Mouse (Mus musculus): Measurements from ENCODE around the gene Fam166b. TPM values are rescaled to one million over a fixed set of nuclear protein-coding genes. Genes with fewer than 3 reads are reported as not detected.

Gene Fam166b
- polyA plus RNA-seq, 2 experiments, result not detected

- 75% methylated on average over 10 of the region's 10 CpGs for WGBS (ENCODE audit: insufficient replicate concordance)
- no peak overlapping the region for H3K4me3 ChIP-seq (ENCODE audit: insufficient read depth in 1 of 2, low read depth in 2 of 2, low read length in 2 of 2)
- no peak for ATAC-seq (ENCODE audit: insufficient read depth)
- no peak overlapping the region for H3K27ac ChIP-seq
- H3K4me2 ChIP-seq (ENCODE audit: low read depth), result no peak overlapping the region
- H3K9ac ChIP-seq (replicated peaks), result no peak overlapping the region
- no peak for DNase-seq (ENCODE audit: low read depth in 3 of 3, low spot score in 3 of 3)
- H3K27me3 ChIP-seq (ENCODE audit: control insufficient read depth, insufficient read depth, low read length), result no peaks in the 10 kb centered on the region
- H3K4me1 ChIP-seq (replicated peaks; ENCODE audit: control insufficient read depth in 2 of 2, insufficient read depth in 2 of 2, low read length in 1 of 2), result no peaks in the 10 kb centered on the region
- H3K9me3 ChIP-seq (ENCODE audit: control insufficient read depth, low read length), result no peaks in the 10 kb centered on the region
- no peaks in the 10 kb centered on the region for H3K36me3 ChIP-seq (replicated peaks; ENCODE audit: control insufficient read depth, insufficient read depth, low read depth)
- TF ChIP-seq EP300 (IDR thresholded peaks at IDR 0.05; ENCODE audit: low read depth), result no peak
- TF ChIP-seq CTCF (IDR thresholded peaks at IDR 0.05; ENCODE audit: low read depth), result no peak
Measured at GRCm38 (mm10) chr4:43470301-43470700, 41.4 kb upstream of the Fam166b start.

- TF ChIP-seq CTCF (IDR thresholded peaks at IDR 0.05; ENCODE audit: low read depth) (no peak), EP300 (IDR thresholded peaks at IDR 0.05; ENCODE audit: low read depth) (no peak)
- Histone ChIP-seq H3K4me1 (replicated peaks; ENCODE audit: control insufficient read depth in 2 of 2, insufficient read depth in 2 of 2, low read length in 1 of 2) (no peaks in the 10 kb centered on the region), H3K27ac (no peak overlapping the region), H3K27me3 (ENCODE audit: control insufficient read depth, insufficient read depth, low read length) (no peaks in the 10 kb centered on the region), H3K36me3 (replicated peaks; ENCODE audit: control insufficient read depth, insufficient read depth, low read depth) (no peaks in the 10 kb centered on the region), H3K9me3 (ENCODE audit: control insufficient read depth, low read length) (no peaks in the 10 kb centered on the region), H3K9ac (replicated peaks) (no peak overlapping the region), H3K4me3 (ENCODE audit: insufficient read depth in 1 of 2, low read depth in 2 of 2, low read length in 2 of 2) (no peak overlapping the region), H3K4me2 (ENCODE audit: low read depth) (no peak overlapping the region)
- ATAC-seq (ENCODE audit: insufficient read depth) (no peak), DNase-seq (ENCODE audit: low read depth in 3 of 3, low spot score in 3 of 3) (no peak)
- WGBS (ENCODE audit: insufficient replicate concordance), result 73% methylated on average over 7 of the region's 7 CpGs
Measured at GRCm38 (mm10) chr4:43466872-43467271, 37.9 kb upstream of the Fam166b start.

- Histone ChIP-seq H3K36me3 (replicated peaks; ENCODE audit: control insufficient read depth, insufficient read depth, low read depth) (no peaks in the 10 kb centered on the region), H3K27ac (no peak overlapping the region), H3K4me3 (ENCODE audit: insufficient read depth in 1 of 2, low read depth in 2 of 2, low read length in 2 of 2) (no peak overlapping the region), H3K4me2 (ENCODE audit: low read depth) (no peak overlapping the region), H3K9ac (replicated peaks) (no peak overlapping the region), H3K4me1 (replicated peaks; ENCODE audit: control insufficient read depth in 2 of 2, insufficient read depth in 2 of 2, low read length in 1 of 2) (no peaks in the 10 kb centered on the region), H3K27me3 (ENCODE audit: control insufficient read depth, insufficient read depth, low read length) (no peaks in the 10 kb centered on the region), H3K9me3 (ENCODE audit: control insufficient read depth, low read length) (no peaks in the 10 kb centered on the region)
- ATAC-seq (ENCODE audit: insufficient read depth) (no peak), DNase-seq (ENCODE audit: low read depth in 3 of 3, low spot score in 3 of 3) (no peak)
- WGBS (ENCODE audit: insufficient replicate concordance), result 48% methylated on average over 6 of the region's 6 CpGs
- TF ChIP-seq EP300 (IDR thresholded peaks at IDR 0.05; ENCODE audit: low read depth) (no peak), CTCF (IDR thresholded peaks at IDR 0.05; ENCODE audit: low read depth) (no peak)
Measured at GRCm38 (mm10) chr4:43465935-43466334, 37.0 kb upstream of the Fam166b start.

GRCm38 (mm10) chr4:43463102-43463501 lies 34.2 kb upstream of the Fam166b start:
- no peak overlapping the region for H3K4me3 ChIP-seq (ENCODE audit: insufficient read depth in 1 of 2, low read depth in 2 of 2, low read length in 2 of 2)
- H3K9me3 ChIP-seq (ENCODE audit: control insufficient read depth, low read length), result no peaks in the 10 kb centered on the region
- no peak overlapping the region for H3K4me2 ChIP-seq (ENCODE audit: low read depth)
- no peak for TF ChIP-seq CTCF (IDR thresholded peaks at IDR 0.05; ENCODE audit: low read depth)
- TF ChIP-seq EP300 (IDR thresholded peaks at IDR 0.05; ENCODE audit: low read depth), result no peak
- no peaks in the 10 kb centered on the region for H3K27me3 ChIP-seq (ENCODE audit: control insufficient read depth, insufficient read depth, low read length)
- H3K4me1 ChIP-seq (replicated peaks; ENCODE audit: control insufficient read depth in 2 of 2, insufficient read depth in 2 of 2, low read length in 1 of 2), result no peaks in the 10 kb centered on the region
- 45% methylated on average over 5 of the region's 5 CpGs for WGBS (ENCODE audit: insufficient replicate concordance)
- DNase-seq (ENCODE audit: low read depth in 3 of 3, low spot score in 3 of 3), result no peak
- H3K36me3 ChIP-seq (replicated peaks; ENCODE audit: control insufficient read depth, insufficient read depth, low read depth), result no peaks in the 10 kb centered on the region
- no peak for ATAC-seq (ENCODE audit: insufficient read depth)
- H3K9ac ChIP-seq (replicated peaks), result no peak overlapping the region
- H3K27ac ChIP-seq, result no peak overlapping the region

GRCm38 (mm10) chr4:43457124-43457523 lies 28.2 kb upstream of the Fam166b start:
- no peaks in the 10 kb centered on the region for H3K36me3 ChIP-seq (replicated peaks; ENCODE audit: control insufficient read depth, insufficient read depth, low read depth)
- H3K4me2 ChIP-seq (ENCODE audit: low read depth), result no peak overlapping the region
- 26% methylated on average over 8 of the region's 8 CpGs for WGBS (ENCODE audit: insufficient replicate concordance)
- no peak for DNase-seq (ENCODE audit: low read depth in 3 of 3, low spot score in 3 of 3)
- H3K4me1 ChIP-seq (replicated peaks; ENCODE audit: control insufficient read depth in 2 of 2, insufficient read depth in 2 of 2, low read length in 1 of 2), result no peaks in the 10 kb centered on the region
- ATAC-seq (ENCODE audit: insufficient read depth), result no peak
- peaks cover 23% of the 10 kb centered on the region for H3K27me3 ChIP-seq (ENCODE audit: control insufficient read depth, insufficient read depth, low read length)
- H3K4me3 ChIP-seq (ENCODE audit: insufficient read depth in 1 of 2, low read depth in 2 of 2, low read length in 2 of 2), result no peak overlapping the region
- TF ChIP-seq CTCF (IDR thresholded peaks at IDR 0.05; ENCODE audit: low read depth), result no peak
- no peak overlapping the region for H3K27ac ChIP-seq
- H3K9me3 ChIP-seq (ENCODE audit: control insufficient read depth, low read length), result no peaks in the 10 kb centered on the region
- H3K9ac ChIP-seq (replicated peaks), result no peak overlapping the region
